Mouse (Mus musculus) forebrain, embryonic 14.5 days (tissue): ENCODE results near the gene Cbx2. TPM values are rescaled to one million over a fixed set of nuclear protein-coding genes. Genes with fewer than 3 reads are reported as not detected.

Source experiments
- ATAC-seq: fragments of 200-750 bp; cut with Nextera tagmentation; 2 replicates; pipeline ENCODE4 v1.8.0; 2017; ENCODE audit warnings: mild to moderate bottlenecking, moderate library complexity
- DNase-seq: peaks from one replicate; pipeline ENCODE4 v3.0.0-alpha.2; 2015; ENCODE audit warnings: low spot score
- H3K27ac ChIP-seq: fragments of 300-500 bp; sonication (generic); 2 replicates; pipeline ENCODE4 v1.5.1; 2014; ENCODE audit warnings: low read depth, mild to moderate bottlenecking, control low read depth, low read length, moderate library complexity
- H3K27me3 ChIP-seq: fragments of 300-500 bp; sonication (generic); replicated peaks from 2 replicates; pipeline ENCODE4 v1.6.1; 2014; ENCODE audit warnings: low read length, control low read depth, mixed read lengths; ENCODE audit not compliant: control insufficient read depth, insufficient read depth
- H3K36me3 ChIP-seq: fragments of 300-500 bp; sonication (generic); 2 replicates; pipeline ENCODE4 v1.6.1; 2014; ENCODE audit warnings: low read length, control low read depth; ENCODE audit not compliant: control insufficient read depth, insufficient read depth
- H3K4me1 ChIP-seq: fragments of 300-500 bp; sonication (generic); 2 replicates; pipeline ENCODE4 v1.6.1; 2014; ENCODE audit warnings: antibody characterized with exemption, low read length, control low read depth; ENCODE audit not compliant: control insufficient read depth, insufficient read depth
- H3K4me2 ChIP-seq: fragments of 300-500 bp; sonication (generic); 2 replicates; pipeline ENCODE4 v1.6.1; 2014; ENCODE audit warnings: mild to moderate bottlenecking, control low read depth, low read length
- H3K4me3 ChIP-seq: fragments of 300-500 bp; sonication (generic); 2 replicates; pipeline ENCODE4 v1.5.1; 2014; ENCODE audit warnings: low read depth, low read length, control low read depth
- H3K9ac ChIP-seq: fragments of 300-500 bp; sonication (generic); 2 replicates; pipeline ENCODE4 v1.6.1; 2014; ENCODE audit warnings: mild to moderate bottlenecking, low read length, control low read depth, moderate library complexity
- H3K9me3 ChIP-seq: fragments of 300-500 bp; sonication (generic); replicated peaks from 2 replicates; pipeline ENCODE4 v1.6.1; 2016; ENCODE audit warnings: low read length, control low read depth, mixed read lengths; ENCODE audit not compliant: control insufficient read depth
- WGBS: fragments of 180-500 bp; shearing (Covaris S2); extraction: QIAGEN DNeasy Blood & Tissue Kit; methylation state at CpG from one replicate; pipeline ENCODE4 v1.1.7; 2014; 5-methylcytosine and 5-hydroxymethylcytosine counted together
- polyA plus RNA-seq: library from polyadenylated mRNA; unstranded; fragments of >200 nt; fragmentation: Nextera tagmentation; extraction: Ambion mirVana; gene quantifications from 2 replicates; pipeline ENCODE4 v1.2.1, GENCODE M21; 2014

Gene Cbx2
- polyA plus RNA-seq, 1 experiment from 2014 or later = 19.2 TPM

DNA sequence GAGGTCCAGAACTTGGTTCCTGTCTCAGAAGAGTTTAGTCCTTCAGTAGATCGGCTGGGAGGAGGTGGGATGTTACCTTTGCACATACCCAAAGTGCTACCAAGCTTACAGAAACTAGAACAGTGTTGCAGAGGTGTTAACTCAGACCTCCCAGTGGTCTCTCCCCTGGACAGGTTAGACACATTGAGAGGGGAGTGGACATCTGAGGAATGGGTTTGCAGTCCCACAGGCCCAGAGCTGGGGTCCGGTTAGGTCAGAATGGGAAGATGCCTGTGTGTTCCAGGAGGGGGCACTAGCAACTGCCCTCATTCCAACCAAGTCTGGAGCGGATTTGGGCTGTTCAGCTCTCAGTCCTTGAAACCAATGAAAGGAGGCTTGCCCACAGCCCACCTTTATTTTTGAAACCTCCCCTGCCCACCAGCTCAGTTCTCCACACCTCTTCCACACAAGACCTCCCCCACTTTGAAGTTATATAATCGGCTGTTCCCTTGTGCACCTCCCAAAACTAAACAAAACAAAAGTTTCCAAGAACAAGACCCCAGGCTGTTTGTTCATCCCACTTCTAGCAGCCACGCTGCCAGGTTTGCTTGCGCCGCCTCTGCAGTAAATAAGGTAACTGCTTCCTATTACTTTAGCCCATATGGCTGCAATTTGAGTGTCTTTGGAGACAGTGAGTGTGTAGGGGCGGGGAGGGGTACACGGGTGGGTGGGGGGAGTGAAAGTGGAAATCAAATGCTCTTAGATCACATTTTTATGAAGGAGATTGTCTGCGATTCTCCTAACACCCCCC is 21.2 kb downstream of the Cbx2 start:
- Histone ChIP-seq H3K9me3 (no peaks in the 10 kb centered on the region), H3K4me3 (no peak overlapping the region), H3K36me3 (peaks cover 4% of the 10 kb centered on the region), H3K27me3 (peaks cover 75% of the 10 kb centered on the region), H3K4me1 (peaks cover 37% of the 10 kb centered on the region), H3K9ac (no peak overlapping the region), H3K4me2 (peak overlapping the region; percentile 30; the same call in 1 of the 2 replicates), H3K27ac (no peak overlapping the region)
- ATAC-seq (no peak), DNase-seq (peak; percentile 54)
- 4% methylated on average over 10 of the region's 10 CpGs for WGBS

DNA sequence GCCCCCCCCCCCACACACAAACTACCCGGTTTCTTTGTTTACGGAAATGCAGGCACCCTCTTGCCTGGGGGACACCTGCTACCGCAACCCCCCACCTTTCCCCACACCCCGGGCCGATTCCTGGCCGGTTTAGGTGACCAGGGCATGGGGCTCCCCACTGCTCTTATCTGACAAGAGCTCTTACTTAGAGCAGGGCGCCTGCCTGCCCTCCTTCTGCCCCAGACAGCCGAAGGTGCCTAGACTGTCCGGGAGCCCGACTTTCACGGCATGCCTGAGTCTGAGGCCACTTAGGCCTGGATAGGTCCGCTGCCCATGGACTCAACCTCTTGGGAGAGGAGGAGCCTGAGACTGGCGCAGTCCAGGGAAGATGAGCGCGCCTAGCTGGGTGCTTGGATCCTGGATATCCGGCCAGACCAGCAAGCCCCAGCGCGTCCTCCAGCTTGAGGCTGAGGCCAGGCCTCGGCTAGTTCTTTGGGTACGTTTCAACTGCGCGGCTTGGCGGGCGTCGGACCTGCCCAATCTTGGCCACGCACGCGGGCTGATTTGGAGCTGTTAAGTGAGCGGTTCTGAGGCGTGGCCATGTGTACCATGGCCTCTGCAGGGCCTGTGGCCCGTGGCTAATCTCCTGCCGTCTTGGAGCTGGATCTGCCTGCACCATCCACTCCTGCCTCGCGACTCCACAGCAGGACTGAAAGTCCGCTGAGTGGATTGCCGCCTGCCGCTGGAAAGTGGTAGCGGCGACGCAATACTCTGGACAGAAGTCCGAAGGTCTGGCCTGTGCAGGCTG is 22.0 kb downstream of the Cbx2 start:
- H3K36me3 ChIP-seq = no peaks in the 10 kb centered on the region
- H3K27ac ChIP-seq = no peak overlapping the region
- peak overlapping the region; percentile 30; the same call in 1 of the 2 replicates for H3K4me2 ChIP-seq
- H3K27me3 ChIP-seq = peaks cover 82% of the 10 kb centered on the region
- no peak overlapping the region for H3K4me3 ChIP-seq
- DNase-seq = no peak
- peaks cover 29% of the 10 kb centered on the region for H3K4me1 ChIP-seq
- no peaks in the 10 kb centered on the region for H3K9me3 ChIP-seq
- H3K9ac ChIP-seq = peak overlapping the region; percentile 37
- no peak for ATAC-seq
- WGBS = 1% methylated on average over 41 of the region's 41 CpGs

GRCm38 (mm10) chr11:119046601-119047245 is 24.0 kb downstream of the Cbx2 start:
- no peak overlapping the region for H3K27ac ChIP-seq
- peak; percentile 45 for ATAC-seq
- 2% methylated on average over 39 of the region's 39 CpGs for WGBS
- DNase-seq = peak; percentile 87
- no peaks in the 10 kb centered on the region for H3K9me3 ChIP-seq
- no peaks in the 10 kb centered on the region for H3K36me3 ChIP-seq
- H3K9ac ChIP-seq = peak overlapping the region; percentile 57
- H3K27me3 ChIP-seq = peaks cover 99% of the 10 kb centered on the region
- H3K4me2 ChIP-seq = peak overlapping the region; percentile 68
- H3K4me3 ChIP-seq = peak overlapping the region; percentile 31
- H3K4me1 ChIP-seq = peaks cover 23% of the 10 kb centered on the region

DNA sequence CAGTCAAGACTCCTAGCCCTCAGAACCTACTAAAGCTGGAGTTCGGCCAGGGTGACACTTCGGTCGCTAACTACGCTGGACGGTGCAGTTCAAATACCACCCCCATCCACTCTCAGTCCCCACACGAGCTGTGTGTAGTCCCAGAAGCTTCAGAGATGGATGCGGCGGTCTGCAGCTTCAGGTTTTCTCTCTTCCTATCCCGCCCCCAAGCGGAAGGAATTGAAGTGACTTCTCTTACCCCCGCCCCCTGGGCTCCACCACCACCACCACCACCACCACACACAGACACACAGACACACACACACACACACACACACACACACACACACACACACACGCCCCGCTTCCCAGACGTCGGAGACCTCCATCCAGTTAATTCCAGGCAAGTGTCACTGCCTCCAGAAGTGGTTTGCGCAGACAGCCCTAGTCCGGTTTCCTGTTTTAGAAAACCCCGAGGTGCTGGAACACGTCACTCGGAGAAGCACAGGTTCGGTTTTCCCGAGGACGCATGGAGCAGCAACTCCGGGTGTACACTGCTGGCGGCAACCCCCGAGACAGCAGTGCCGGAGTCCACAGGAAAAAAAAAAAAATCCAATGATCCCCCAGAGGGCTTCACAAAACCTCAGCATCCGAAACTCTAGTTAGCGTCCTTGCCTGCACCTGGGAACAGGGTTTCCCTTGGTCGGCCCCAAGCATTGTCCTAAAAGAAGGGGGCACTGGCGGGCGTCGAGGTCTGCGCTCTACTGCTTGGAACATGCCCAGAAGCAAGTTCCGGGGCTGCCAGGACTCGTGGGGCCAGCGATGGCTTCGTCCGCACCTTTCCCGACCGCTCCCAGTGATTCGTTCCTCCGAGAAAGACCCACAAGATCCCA is 24.7 kb downstream of the Cbx2 start:
- under 1% methylated on average over 43 of the region's 43 CpGs for WGBS
- DNase-seq (no peak), ATAC-seq (no peak)
- Histone ChIP-seq H3K27ac (no peak overlapping the region), H3K4me2 (peak overlapping the region; percentile 68), H3K9ac (no peak overlapping the region), H3K4me3 (peak overlapping the region; percentile 31), H3K27me3 (peaks cover 99% of the 10 kb centered on the region), H3K9me3 (no peaks in the 10 kb centered on the region), H3K36me3 (no peaks in the 10 kb centered on the region), H3K4me1 (peaks cover 26% of the 10 kb centered on the region)

GRCm38 (mm10) chr11:119048133-119048510 is 25.4 kb downstream of the Cbx2 start:
- Histone ChIP-seq H3K9ac (no peak overlapping the region), H3K4me3 (0 out of 2 replicates have a peak overlapping the region, but pooled peaks have one; percentile 31), H3K9me3 (no peaks in the 10 kb centered on the region), H3K27me3 (peaks cover 94% of the 10 kb centered on the region), H3K27ac (no peak overlapping the region), H3K4me1 (peaks cover 32% of the 10 kb centered on the region), H3K36me3 (no peaks in the 10 kb centered on the region), H3K4me2 (peak overlapping the region; percentile 12)
- no peak for ATAC-seq
- 0% methylated on average over 13 of the region's 13 CpGs for WGBS
- peak; percentile 47 for DNase-seq

GRCm38 (mm10) chr11:119050361-119050760 is 27.6 kb downstream of the Cbx2 start:
- no peak overlapping the region for H3K9ac ChIP-seq
- no peak for DNase-seq
- peaks cover 80% of the 10 kb centered on the region for H3K27me3 ChIP-seq
- no peaks in the 10 kb centered on the region for H3K9me3 ChIP-seq
- ATAC-seq = no peak
- no peak overlapping the region for H3K4me2 ChIP-seq
- H3K36me3 ChIP-seq = no peaks in the 10 kb centered on the region
- H3K4me3 ChIP-seq = no peak overlapping the region
- 5% methylated on average over 2 of the region's 2 CpGs for WGBS
- H3K4me1 ChIP-seq = peaks cover 33% of the 10 kb centered on the region
- H3K27ac ChIP-seq = no peak overlapping the region

GRCm38 (mm10) chr11:119051426-119051825 is 28.7 kb downstream of the Cbx2 start:
- ATAC-seq (no peak), DNase-seq (no peak)
- Histone ChIP-seq H3K27ac (no peak overlapping the region), H3K27me3 (peaks cover 75% of the 10 kb centered on the region), H3K9ac (no peak overlapping the region), H3K4me1 (peaks cover 38% of the 10 kb centered on the region), H3K36me3 (no peaks in the 10 kb centered on the region), H3K4me2 (no peak overlapping the region), H3K9me3 (no peaks in the 10 kb centered on the region), H3K4me3 (no peak overlapping the region)

- H3K36me3 ChIP-seq = no peaks in the 10 kb centered on the region
- peak overlapping the region; percentile 98; the same call in 1 of the 2 replicates for H3K4me2 ChIP-seq
- H3K4me1 ChIP-seq = peaks cover 34% of the 10 kb centered on the region
- DNase-seq = peak; percentile 81
- WGBS = 4% methylated on average over 15 of the region's 15 CpGs
- H3K4me3 ChIP-seq = no peak overlapping the region
- H3K27me3 ChIP-seq = peaks cover 69% of the 10 kb centered on the region
- peak overlapping the region; percentile 29 for H3K9ac ChIP-seq
- no peaks in the 10 kb centered on the region for H3K9me3 ChIP-seq
- ATAC-seq = no peak
- H3K27ac ChIP-seq = peak overlapping the region; percentile 93
Observed at GRCm38 (mm10) chr11:119051927-119052660, 29.3 kb downstream of the Cbx2 start.
